Mouse (Mus musculus): ENCODE data around the gene Fyttd1.

Fyttd1 gene

DNA sequence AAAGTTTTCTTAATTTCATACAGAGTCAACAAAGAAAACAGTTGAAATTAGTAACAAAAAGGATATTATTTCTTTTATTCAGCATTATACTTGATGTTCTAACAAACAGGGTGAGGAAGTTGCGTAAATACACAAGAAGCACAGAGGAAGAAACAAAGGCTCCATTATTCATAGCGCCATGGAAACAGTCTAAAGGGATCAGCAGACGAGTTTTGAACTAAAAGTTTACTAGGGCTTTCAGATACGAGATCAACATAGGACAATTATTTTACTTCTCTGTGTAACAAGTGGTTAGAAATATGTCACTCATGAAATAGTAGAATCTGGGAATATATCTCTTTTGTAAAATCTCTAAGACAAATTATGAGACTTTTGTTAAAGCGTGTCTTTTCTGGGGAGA lies 68.1 kb downstream of the Fyttd1 start:
- no peak for DNase-seq

DNA sequence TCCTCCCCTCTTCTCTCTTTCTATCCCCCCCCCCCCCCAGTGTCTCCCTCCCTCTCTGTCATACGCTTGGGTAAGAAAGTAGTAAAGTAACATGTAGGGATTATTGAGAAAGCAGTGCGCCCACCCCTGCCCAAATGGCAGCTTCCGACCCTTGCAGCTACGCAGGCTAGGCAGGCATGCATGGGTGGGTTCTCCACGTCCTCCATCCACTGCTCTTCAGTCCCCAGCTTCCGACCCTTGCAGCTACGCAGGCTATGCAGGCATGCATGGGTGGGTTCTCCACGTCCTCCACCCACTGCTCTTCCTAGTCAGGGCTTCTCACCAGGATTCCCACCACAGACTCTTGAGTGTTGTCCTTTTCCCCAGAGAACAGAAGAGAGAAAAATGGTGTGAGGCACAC lies 70.7 kb downstream of the Fyttd1 start:
- DNase-seq = no peak

DNA sequence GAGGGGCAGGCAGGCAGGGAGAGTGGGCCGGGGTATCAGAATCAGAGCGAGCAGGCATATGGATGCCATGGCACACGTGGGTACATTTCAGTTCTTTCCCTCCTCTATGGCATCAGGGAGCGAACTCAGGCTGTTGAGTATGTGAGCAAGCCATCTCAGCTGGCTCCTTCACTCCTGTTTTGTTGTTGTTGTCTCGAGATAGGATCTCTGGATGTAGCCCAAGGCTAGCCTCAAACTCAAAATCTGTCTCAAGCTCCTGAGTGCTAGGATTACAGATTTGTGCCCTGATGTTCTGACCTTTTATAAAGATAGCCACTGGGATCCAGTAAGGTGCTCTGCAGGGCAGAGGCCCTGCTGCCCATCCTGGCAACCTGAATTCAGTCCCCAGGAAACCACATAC lies 71.4 kb downstream of the Fyttd1 start:
- DNase-seq = no peak

DNA sequence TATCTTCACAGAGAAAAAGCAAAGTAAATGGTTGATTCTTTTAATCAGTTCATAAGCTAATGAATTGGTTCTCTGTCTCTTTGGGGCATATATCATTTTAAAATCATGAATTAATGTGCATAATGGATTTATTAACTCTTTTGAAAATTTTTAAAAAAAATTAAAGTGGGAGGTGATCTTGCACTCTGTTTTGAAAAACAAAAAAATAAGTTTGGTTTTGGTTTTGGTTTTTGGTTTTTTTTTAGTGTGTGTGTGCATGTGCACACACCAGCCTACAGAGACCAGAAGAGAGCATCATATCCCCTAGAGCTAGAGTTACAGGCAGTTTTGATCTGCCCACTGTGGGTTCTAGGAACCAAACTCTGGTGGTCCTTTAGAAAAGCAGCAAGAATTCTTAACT lies 72.0 kb downstream of the Fyttd1 start:
- DNase-seq = no peak

DNA sequence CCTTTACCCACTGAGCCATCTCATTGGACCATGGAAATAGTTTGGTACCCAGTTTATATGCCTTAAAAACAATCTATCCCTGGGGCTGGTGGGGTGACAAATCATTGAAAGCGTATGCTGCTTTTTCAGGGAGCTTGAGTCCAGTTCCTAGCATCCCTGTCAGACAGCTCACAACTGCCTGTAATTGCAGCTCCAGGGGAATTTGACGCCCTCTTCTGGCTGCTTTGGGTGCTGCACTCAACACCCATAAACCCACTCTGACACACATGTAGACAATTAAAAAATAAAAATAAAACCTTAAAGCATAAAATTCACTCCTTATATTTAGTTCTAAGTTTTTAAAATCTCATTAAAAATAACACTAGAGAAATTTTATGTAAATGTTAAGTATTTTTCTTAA lies 73.8 kb downstream of the Fyttd1 start:
- no peak for DNase-seq

DNA sequence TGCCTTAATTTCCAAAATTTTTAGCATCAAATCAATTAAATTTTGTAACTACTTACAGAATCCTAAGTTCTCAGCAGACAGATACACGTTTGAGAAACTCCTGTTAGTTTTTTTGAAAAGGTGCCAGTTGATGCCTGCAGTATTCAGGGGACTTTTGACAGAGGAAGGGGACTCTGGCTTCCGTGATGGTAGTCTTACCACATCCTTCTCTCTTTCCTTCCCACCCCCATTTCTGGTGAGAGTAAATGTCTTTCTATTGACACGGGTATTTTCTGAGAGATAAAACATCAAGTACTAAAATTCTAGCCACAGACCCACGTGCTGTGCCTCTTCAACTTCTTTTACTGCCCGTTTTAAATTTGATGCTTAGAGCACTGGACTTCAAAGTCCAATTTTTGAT lies 76.5 kb downstream of the Fyttd1 start:
- no peak for DNase-seq

DNA sequence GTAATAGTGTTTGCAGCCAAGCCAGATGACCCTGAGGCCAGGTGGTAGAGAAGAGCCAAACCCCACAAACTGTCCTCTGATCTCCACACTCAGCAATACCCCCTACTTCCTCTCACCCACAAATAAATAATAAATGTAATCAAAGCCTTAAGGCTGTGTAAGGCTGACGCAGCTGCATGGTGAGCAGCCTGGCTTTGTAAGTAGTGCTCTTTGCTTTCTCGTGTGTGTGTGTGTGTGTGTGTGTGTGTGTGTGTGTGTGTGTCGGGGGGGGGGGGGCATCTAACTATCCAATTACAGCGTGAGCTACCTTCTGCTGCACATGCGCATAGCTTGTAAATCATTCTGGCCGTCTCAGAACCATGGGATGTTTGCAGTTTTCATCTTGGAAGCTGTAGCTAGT lies 77.0 kb downstream of the Fyttd1 start:
- no peak for DNase-seq

DNA sequence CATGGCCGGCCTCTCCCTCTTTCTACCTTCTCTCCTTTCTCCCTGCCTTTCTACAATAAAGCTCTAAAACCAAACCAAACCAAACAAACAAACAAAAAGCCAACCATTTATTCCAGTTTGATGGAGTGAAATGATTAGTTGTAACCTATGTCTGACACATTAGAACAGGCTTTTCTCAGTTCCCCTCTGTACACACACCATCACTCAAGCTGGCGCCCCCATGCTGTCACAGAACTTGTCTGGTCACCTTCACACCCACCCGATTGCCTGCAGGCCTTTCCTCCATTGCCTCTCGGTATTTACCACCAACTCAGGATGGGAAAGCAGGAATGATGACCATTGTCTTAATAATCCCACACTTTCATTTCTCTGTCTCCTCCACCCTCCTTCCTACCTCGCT lies 79.6 kb downstream of the Fyttd1 start:
- DNase-seq = no peak
